Mouse (Mus musculus): ENCODE results near the gene Aldh8a1. TPM values are rescaled to one million over a fixed set of nuclear protein-coding genes. Genes with fewer than 3 reads are reported as not detected.

Aldh8a1 gene
- polyA plus RNA-seq, 1 experiment from 2014 or later = 0.10 TPM

DNA sequence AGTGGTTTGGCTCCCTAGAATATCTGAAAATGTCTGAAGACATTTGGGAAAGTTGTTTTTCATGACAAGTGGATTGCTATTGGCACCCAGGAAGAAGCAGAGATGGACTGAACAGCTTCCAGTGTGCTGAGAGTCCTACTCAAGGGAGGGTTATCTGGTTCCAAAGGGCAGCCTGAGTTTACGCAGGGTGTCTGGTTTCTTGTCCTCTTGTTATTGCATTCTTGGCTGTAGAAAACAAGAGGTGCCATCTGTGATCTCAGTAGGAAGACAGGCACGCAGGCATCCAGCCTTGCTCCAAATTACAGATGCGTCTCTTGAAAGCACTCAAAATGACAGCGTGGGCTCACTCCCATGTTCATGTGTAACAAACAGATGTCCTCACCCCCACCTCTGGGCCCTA is 63.9 kb downstream of the Aldh8a1 start:
- H3K4me3 ChIP-seq = no peak overlapping the region
- H3K9me3 ChIP-seq = no peaks in the 10 kb centered on the region
- no peaks in the 10 kb centered on the region for H3K27me3 ChIP-seq (replicated peaks)
- 51% methylated on average over 4 of the region's 4 CpGs for WGBS
- no peaks in the 10 kb centered on the region for H3K4me1 ChIP-seq
- no peak overlapping the region for H3K9ac ChIP-seq
- H3K27ac ChIP-seq = no peak overlapping the region
- no peaks in the 10 kb centered on the region for H3K36me3 ChIP-seq
- no peak for ATAC-seq (ENCODE audit: low FRiP score, low read depth)
- H3K4me2 ChIP-seq (replicated peaks) = no peak overlapping the region

DNA sequence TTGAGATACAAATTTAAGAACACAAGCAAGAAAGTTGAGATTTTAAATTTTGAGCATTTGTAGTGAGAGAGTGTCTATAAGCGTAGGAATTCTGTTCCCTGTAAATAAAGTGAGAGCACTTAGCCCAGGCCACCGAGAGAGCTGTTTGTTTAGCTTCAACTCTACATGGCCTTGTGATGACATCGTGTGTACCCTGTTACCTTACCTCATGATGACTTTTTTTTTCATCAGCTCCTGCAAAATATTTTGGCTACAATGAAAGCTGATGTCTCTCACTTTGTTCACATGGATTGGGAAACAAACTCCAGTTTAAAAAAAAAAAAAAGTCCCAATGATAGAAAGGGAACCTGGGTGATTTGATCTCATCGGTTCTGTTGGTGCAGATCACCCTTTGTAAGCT is 64.6 kb downstream of the Aldh8a1 start:
- WGBS = 78% methylated on average over 4 of the region's 4 CpGs
- Histone ChIP-seq H3K27me3 (replicated peaks) (no peaks in the 10 kb centered on the region), H3K9ac (no peak overlapping the region), H3K27ac (no peak overlapping the region), H3K36me3 (no peaks in the 10 kb centered on the region), H3K9me3 (no peaks in the 10 kb centered on the region), H3K4me2 (replicated peaks) (no peak overlapping the region), H3K4me3 (no peak overlapping the region), H3K4me1 (no peaks in the 10 kb centered on the region)
- no peak for ATAC-seq (ENCODE audit: low FRiP score, low read depth)

DNA sequence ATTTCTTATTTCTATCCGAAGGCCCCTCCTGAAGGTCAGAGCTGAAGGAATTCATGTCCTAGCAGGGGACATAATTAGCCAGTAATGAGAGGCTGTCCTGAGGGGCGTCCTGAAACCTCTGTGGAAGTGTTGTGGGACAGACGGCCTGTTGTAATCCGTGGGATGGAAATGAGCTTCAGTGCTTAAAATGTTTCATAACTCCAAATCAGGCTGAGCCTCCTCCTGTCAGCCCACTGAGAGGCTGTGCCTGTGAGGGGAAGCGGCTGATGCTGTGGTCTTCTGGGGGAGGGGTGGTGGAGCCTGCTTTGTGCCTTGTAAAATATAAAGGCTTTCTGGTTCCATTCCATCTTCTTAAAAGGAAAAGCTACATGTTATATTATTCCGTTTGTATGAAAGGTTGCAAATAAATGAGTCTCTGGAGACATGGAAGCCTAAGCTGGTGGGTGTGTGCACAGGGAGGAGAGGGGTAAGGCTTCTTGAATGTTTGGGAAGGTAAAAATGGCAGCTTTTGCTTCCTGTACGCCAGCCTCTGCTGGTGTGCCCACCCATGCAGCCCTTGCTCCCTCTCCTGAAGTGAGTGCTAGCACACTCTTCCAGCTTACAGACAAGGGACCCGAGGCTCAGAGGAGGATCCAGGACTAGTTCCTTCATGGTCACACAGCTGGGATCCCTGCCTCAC is 66.7 kb downstream of the Aldh8a1 start:
- no peak overlapping the region for H3K9ac ChIP-seq
- no peaks in the 10 kb centered on the region for H3K9me3 ChIP-seq
- no peaks in the 10 kb centered on the region for H3K4me1 ChIP-seq
- no peak overlapping the region for H3K4me2 ChIP-seq (replicated peaks)
- H3K4me3 ChIP-seq = no peak overlapping the region
- H3K27ac ChIP-seq = no peak overlapping the region
- no peak for ATAC-seq (ENCODE audit: low FRiP score, low read depth)
- H3K36me3 ChIP-seq = no peaks in the 10 kb centered on the region
- H3K27me3 ChIP-seq (replicated peaks) = no peaks in the 10 kb centered on the region
- 61% methylated on average over 8 of the region's 8 CpGs for WGBS

DNA sequence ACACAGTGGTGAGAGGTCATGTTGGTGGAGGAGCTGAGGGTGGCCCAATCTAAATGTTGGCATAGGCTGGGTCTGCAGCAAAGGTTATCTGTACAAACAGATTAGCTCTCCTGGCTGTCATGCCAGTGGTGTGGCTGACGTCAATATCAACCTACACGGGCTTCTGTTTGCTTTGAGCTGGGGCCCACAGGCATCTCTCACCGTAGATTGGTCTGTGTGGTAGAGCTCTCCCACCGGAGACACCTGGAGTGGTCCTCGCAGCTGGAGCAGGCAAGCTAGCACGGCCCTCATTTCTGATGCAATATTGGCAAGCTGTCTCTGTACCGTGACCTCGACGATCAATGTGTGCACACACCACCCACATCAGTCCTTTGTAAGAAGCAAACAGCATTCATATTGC is 67.3 kb downstream of the Aldh8a1 start:
- H3K4me1 ChIP-seq = no peaks in the 10 kb centered on the region
- H3K9me3 ChIP-seq = no peaks in the 10 kb centered on the region
- no peak overlapping the region for H3K9ac ChIP-seq
- no peaks in the 10 kb centered on the region for H3K36me3 ChIP-seq
- no peak overlapping the region for H3K27ac ChIP-seq
- no peak overlapping the region for H3K4me3 ChIP-seq
- WGBS = 85% methylated on average over 9 of the region's 9 CpGs
- no peaks in the 10 kb centered on the region for H3K27me3 ChIP-seq (replicated peaks)
- no peak for ATAC-seq (ENCODE audit: low FRiP score, low read depth)
- H3K4me2 ChIP-seq (replicated peaks) = no peak overlapping the region

Other genes starting within 250 kb of the Aldh8a1 start
- 3.8 and 3.9 TPM in 2 replicates for gene Myb, start 216.3 kb upstream of the Aldh8a1 start, polyA plus RNA-seq (2016; fragmentation: Nextera tagmentation; extraction: Ambion mirVana)
- 115 and 117 TPM in 2 replicates for gene Hbs1l, start 81.3 kb upstream of the Aldh8a1 start, polyA plus RNA-seq (2016; fragmentation: Nextera tagmentation; extraction: Ambion mirVana)
- not detected in 2 replicates for gene 1700020N01Rik, start 215.9 kb downstream of the Aldh8a1 start, polyA plus RNA-seq (2016; fragmentation: Nextera tagmentation; extraction: Ambion mirVana)